Mouse (Mus musculus) heart, adult 18-20 months (tissue): ENCODE data around the gene Ogfod3. TPM values are rescaled to one million over a fixed set of nuclear protein-coding genes. Genes with fewer than 3 reads are reported as not detected.

Source experiments
- DNase-seq, 2 experiments: peaks; one replicate each; pipeline ENCODE4 v3.0.0; 2021 to 2022; ENCODE audit warnings: mixed read lengths in 1 of 2
- total RNA-seq, 2 experiments: library from RNA; stranded (reverse); gene quantifications; 2 replicates each; pipeline ENCODE4 v1.2.3; 2021

Gene Ogfod3
- total RNA-seq, 2 experiments from 2014 or later, result 17.0 to 17.9 TPM

DNA sequence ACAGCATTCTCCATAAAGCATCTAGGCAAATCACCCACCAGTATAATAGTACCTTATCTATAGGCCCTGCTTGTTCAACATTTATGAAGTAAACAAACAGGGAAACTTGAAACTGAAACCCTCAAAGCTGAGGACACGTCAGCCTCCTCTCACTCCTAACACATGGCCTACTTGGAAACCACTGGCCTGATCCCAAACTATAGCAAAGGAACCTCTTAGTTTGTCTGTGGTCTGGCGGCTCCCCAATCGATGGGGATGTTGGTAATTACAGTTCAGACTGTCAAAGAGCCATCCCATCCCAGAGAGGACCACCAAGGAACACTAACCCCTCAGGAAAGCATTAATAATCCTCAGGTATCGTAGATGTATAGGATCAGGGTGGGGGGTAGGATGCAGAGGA, 4.7 kb downstream of the Ogfod3 start:
- DNase-seq, result no peak

DNA sequence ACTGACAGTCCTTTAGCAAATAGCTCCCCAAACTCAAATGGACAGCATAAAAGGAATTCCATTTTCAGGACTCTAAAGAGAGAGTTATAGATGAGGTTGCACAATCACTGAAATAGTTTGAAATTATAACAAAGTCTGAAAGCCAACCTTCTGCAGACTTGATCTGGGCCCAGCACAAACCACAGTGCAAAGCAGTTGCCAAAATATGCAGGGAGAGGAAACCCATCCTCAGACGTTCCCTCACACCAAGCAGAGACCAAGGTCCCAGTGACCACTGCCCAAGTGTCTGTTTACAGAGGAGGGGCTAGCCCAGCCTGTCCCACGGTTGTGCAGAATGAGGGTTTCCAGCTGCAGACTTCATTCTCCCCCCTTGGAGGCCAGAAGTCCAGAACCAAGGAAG, 5.9 kb downstream of the Ogfod3 start:
- DNase-seq, result no peak

DNA sequence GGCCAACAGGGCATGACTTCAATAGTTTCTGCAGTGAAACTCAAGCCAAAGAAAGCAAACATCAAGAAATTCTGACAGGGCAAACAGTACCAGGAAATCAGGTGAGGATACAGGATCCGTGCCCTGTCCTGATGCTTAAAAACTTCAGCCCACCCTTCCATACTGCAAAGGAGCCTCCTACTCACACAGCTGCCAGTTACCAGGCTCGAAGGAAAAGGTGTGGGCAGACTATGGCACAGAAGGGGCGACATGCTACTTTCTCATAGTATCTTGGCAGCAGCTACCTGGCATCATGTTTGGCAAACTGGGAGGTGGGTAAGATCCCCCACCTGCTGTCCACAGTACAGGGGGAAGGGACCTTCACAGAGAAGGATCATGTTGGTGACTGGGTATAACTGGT, 11.1 kb downstream of the Ogfod3 start:
- no peak for DNase-seq

DNA sequence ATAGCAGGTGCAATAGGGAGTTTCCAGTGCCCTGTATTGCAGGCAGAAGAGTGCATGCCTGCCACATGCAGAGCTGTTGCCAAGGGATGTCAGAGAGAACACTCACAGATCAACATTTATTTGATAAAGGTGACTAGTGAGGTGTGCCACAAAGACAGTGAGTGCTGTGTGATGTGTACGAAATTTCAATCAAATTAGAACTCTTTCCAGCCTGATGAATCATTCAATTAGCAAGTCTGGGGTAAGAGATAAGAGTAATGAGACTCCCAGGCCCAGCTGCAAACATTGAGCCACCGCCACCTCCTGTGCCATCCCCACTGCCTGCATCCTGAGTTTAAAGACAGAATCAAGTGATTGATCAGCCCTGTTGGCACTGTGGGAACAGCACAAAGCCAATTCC, 11.8 kb downstream of the Ogfod3 start:
- DNase-seq, result no peak

DNA sequence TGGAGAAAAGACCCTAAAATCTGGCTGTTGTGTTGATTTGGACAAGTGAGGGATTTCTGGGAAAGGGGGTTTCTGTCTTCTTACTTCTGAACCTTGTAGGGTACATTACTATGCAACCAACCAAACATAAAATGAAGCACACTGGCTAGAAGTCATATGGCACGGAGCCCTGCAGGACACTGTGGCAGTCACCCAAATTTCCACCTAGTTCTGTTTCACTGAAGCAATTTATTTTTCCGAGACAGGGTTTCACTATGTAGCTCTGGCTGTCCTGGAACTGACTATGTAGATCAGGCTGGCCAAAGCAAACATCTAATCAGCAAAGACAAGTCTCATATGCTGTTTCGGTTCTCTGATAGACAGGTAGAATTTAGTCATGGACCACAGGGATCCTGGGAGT, 14.8 kb downstream of the Ogfod3 start:
- peak; percentile 57 to 75 for DNase-seq

DNA sequence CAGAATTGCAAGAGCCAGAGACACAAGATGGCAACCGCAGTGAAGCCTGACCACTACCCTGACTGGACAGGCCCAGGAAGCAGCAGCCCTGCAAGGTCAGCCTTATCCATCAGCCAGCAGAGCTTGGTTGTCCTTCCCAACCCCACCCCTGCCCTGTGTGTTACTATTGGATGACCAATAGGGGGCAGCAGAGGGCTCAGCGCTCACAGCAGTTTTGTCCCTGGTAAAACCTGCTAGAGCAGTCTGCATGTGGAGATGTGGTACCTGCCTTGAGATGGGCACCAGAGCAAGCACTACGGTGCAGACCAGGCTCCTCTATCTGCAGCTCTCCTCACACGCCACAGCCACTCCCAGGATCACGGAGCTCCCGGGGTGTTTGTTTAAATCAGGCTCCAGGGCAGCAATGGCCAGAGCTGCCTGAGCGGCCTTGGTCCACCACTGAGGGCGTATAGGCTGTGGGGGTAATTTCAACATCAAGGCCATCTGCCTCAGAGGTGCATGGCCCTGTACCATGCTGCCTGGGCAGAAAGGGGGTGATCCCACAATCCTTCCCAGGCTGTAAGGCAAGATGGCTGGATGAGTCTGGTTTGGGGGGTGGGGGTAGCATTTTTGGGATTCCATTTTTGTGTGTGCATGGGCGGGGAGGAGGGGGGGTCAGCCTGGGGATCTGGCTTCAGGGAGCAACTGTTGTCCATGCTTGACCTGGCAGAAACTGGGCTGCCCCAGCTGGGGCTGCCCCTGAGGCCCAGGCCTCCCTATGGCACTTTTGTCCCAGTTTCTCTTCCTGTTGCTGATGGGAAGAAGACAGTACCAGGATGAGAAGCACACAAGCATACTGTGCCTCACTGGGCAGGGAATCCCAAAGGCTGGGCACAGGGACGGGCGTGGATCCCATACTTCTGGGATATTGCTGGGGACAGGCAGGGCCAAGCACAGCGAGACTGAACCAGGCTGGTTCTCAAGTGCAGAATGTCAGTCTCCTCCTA, 27.9 kb downstream of the Ogfod3 start:
- DNase-seq, result peak; percentile 37 to 66

DNA sequence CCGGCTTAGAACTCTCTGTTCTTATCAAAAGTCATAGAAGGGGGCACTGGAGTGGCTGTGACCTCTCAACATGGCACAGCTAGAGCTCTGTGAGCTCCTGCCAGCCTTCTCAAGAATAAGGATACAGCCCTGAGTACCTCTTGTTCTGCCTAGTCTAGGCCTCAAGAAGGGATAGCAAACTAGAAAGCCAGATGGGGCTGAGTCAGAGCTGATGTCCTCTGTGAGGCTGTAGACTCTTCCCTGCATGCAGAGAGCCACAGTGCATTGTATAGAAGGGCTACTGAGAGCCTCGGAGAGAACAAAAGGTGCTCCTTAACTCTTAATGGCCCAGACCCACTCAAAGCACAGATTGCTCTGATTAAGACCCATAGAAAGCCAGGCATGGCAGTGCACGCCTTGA, 30.3 kb downstream of the Ogfod3 start:
- no peak for DNase-seq

DNA sequence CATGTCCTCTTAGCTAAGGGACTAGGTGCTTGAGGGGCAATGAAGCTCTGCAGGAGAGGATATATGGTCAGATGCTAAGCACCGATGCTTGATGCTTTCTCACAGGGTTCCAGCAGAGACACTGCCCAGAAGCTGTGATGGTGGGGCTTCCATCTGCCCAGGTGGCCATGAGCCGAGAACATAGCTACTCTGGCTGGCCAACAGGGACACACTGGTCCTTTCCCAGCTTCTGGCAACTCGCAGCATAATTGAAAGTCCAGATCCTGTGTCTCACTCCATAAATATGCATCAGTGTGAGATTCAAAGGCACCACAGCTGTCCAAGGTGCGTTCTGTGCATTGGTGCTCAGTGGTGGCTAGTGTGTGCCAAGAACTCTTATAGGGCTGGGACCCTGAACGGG, 31.3 kb downstream of the Ogfod3 start:
- no peak for DNase-seq

DNA sequence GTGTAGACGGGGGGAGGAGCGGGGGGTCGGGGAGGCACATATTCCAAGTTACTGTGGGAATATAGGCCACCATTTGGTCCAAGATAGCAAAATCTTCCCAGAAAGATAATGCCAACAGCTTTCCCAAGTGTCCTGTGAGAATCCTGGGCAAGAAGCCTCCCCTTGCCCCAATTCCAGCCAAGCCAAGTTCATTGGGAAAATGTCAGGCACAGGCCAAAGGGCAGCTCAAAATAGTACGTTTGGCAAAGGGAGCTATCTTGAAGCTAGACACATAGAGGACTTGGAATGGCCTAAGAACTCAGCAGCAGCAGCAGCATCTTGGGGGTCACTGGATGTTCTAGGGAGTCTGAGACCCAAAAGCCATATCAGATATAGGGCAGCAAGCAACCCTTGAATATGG, 40.8 kb downstream of the Ogfod3 start:
- DNase-seq, result no peak

DNA sequence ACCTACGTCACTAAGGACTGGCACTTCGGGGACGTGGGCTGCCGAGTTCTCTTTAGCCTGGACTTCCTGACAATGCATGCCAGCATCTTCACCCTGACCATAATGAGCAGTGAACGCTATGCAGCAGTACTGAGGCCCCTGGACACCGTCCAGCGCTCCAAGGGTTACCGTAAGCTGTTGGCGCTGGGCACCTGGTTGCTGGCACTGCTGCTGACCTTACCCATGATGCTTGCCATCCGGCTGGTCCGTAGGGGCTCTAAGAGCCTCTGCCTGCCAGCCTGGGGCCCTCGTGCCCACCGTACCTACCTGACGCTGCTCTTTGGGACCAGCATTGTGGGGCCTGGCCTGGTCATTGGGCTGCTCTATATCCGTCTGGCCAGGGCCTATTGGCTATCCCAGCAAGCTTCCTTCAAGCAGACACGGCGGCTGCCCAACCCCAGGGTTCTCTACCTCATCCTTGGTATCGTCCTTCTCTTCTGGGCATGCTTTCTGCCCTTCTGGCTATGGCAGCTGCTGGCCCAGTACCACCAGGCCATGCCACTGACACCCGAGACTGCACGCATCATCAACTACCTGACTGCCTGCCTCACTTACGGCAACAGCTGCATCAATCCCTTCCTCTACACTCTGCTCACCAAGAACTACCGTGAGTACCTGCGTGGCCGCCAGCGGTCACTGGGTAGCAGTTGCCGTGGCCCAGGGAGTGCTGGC, 43.7 kb downstream of the Ogfod3 start:
- DNase-seq, result no peak

DNA sequence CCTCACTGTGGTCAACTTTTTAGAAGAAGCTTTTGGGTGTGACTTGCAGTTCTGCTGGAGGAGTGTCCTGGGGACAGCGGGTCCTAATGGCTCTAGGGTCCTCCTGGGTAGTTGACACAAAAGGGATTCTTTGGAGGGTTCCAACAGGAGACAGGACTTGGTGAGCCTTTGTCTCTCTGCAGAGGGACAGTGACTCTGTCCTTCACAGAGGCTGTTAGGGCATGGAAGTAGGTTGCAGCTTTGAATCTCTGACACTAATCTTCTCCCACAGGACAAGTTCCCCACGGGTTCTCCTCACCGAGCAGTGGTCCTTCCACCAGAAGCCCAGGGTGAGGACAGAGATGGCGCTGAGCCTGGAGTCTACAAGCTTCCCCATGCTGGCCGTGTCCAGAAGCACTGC, 44.5 kb downstream of the Ogfod3 start, which contains the start of gene Uts2r:
Gene Uts2r, plus strand, starts transcription at position 301 of the 400 bp plus-strand sequence.
- no peak for DNase-seq

DNA sequence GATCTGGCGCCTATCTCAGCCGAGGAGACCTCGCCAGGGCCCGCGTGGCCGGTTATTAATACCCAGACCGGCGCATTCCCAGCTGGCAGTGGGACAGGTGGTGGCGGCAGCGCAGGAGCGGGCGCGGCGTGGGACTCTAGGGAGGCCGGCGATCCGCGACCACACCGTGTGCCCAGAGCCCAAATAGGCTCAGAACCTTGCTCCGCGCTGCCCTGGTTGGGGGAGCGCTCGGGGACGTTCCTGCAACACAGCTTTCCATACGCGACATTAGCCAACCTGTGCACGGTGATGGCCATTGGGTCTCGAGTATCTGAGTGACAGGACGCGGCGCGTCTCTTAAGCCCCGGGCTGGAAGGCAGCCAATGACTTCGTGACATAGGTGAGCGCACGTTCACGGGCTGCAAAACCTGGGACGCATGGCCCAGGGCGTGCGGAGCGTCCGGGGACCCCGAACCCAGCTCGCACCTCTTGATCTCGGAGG, 48.1 kb downstream of the Ogfod3 start:
- peak; percentile 62 to 69 for DNase-seq

DNA sequence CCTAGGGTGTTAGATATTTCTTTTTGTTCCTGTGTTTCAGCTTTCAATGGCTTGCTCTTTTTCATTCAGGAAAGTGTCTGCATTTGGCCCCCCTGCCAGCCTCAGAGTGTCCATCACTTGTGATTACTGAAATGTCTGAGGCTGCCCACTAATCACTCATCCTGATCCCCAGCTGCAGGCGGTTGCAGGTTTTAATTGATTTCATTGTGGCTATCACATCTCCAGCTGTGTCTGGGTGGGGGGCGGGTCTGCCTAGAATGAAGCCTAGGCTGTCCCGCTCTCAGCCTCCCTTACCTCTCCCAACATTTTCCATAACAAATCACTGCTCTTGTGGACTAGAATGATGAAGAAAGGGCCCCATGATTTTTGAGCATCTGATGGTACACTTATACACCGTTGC, 50.3 kb downstream of the Ogfod3 start:
- DNase-seq, result no peak

DNA sequence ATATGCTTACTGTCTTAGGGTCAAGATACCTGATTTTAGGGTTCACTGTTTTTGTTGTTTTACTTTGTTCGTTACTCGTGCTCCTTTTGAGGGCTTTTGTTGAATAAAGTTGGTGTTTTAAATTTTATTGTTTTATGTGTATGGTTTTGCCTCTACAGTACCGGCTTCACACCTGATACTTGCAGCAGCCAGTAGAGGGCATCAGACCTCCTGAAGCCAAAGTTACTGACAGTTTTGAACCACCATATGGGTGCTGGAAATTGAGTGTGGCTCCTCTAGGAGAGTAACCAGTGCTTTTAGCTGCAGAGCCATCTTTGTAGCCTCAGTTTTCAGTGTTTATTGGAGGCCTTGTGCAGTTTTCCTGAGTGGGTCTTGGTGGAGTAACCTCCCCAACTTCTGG, 56.3 kb downstream of the Ogfod3 start:
- DNase-seq, result no peak

DNA sequence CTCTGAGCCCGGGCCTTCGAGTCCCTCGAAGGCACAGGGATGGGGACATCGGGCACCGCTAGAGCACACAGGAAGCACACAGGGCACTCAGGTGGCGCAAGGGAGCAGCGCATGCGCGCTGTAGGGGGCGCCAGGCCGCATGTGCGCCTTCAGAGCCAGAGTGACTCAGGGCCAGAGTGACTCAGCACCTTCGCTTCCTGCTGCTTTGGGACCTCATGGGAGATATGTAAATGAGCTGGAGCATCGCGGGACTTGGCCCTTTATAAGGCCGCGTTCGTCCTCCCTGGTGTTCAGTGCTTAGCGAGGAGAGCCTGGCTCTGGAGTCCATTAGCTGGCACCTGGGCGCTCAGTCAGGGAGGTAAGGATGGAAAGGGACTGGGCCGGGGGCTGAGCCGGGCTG, 58.6 kb downstream of the Ogfod3 start, which contains the start of gene Tex19.1:
Gene Tex19.1, plus strand, starts transcription at position 279 of the 400 bp plus-strand sequence.
- no peak for DNase-seq

DNA sequence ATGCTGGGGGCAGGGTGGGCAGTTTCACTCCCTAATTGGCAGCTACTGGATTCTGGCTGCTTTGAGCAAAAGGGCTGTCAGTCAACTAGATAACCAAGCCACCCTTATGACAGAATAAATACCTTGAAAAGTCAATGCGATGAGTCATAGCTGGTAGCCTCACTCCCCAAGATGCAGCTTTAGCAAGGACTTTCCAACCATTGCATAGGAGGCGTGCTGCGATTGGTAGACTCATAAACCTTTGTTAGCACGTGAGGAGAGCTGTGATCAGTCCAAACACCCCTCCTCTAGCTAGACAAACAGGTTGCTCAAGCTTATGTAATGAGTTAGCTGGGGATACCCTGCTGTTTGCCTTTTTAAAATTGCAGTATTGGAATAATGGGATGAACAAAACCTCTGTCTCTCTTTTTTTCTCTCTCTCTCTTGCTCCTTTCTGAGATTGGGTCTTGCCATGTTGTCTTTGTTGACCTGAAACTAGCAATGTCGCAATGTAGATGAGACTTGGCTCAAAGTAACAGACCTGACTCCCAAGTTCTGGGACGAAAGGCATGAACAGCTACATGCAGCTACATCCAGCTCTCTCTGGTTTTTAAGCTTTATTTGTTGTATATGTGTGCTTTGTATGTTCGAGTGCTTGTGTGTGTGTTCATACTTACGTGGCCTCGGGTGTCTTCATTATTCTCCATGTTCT, 61.0 kb downstream of the Ogfod3 start:
- DNase-seq, result no peak

DNA sequence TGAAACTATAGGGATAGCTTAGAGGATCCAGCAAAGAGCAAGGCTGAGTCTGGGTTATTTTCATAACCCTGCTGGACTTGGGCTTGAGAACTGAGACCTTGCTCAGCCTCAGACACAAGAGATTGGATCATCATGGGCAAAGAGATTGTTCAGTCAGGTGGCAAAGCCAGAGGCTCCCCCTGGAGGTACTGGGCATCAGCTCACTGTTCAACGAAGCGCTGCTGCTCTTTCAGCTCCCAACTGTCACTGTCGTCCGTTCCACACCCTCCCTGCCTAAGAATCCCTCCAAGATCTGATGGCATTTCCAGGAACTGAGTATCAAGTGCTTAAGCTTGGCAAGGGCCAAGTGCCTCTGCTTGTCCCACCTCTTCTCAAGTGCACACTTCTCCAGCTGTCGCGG, 65.8 kb downstream of the Ogfod3 start:
- peak in 1 of 2 experiments; percentile 18 for DNase-seq

DNA sequence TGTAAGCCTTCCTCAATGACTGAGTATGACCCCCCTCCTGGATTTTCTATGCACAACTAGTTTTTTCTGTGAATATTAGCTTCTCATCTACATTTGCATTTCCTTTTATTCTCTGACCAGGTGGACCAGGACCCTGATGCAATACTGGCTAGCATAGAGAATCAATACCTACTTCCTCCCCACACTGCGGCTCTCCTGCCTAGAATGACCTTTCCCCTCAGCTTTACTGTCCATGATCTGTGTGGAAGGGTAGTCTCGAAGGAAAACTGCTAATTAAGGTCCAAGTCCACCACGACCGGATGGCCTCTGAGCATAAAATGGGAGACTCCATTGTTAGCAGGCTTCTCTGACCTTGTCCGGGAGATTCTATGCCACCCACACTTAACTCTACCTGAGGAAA, 66.8 kb downstream of the Ogfod3 start:
- DNase-seq, result no peak

DNA sequence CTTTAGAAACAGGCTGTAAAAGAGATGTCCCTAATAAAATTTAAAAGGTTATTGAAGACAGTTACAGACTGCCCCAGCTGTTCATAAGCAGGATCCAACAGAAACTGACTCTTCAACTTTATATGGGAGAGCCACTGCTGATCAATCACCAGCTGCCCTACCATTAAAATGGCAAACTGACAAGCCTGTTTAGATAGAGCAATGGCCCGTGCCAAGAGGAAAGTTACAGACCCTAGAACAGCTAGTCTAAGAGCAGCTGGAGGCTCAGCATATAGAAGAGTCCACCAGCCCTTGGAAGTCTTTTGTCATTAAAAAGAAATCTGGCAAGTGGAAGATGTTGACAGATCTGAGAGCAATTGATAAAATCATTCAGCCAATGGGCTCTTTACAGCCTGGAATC, 69.9 kb downstream of the Ogfod3 start:
- no peak for DNase-seq

DNA sequence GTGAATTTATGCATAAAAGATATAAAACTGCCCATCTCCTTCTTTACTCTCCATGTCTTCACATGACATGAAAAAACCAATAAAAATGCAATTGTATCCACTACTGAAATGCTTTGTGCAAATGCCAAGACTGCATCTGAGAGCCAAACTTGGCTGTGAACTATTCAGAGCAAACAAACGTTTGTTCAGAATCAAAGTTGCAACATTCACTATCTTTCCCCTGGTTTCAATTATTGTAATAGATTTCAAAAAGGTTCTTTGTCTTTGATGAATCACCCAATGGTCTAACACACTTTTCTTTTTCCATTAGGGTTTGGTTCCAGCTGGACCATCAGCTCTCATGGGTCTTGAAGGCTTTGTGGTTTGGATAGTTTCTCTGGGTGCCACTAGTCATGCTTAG, 74.9 kb downstream of the Ogfod3 start:
- no peak for DNase-seq
